Mouse (Mus musculus) CH12.LX (cell line): Measurements from ENCODE around the gene Dmrta1. TPM values are rescaled to one million over a fixed set of nuclear protein-coding genes. Genes with fewer than 3 reads are reported as not detected.
"Not testable (repeated sequence)": the region's sequence is repeated elsewhere in the genome, so short reads cannot be mapped to it uniquely, and the experiment has no call there.

Experiments
- DNase-seq: peaks from one replicate; pipeline ENCODE4 v3.0.0-alpha.2; 2013; ENCODE audit errors: extremely low read depth
- H3K27ac ChIP-seq: 2 replicates; pipeline ENCODE4 v1.5.1; 2012; ENCODE audit warnings: low read depth, mild to moderate bottlenecking, control low read depth, moderate library complexity; ENCODE audit not compliant: insufficient read depth
- H3K27me3 ChIP-seq: replicated peaks from 2 replicates; pipeline ENCODE3; 2012; ENCODE audit warnings: inconsistent platforms
- H3K36me3 ChIP-seq, 2 experiments: replicated peaks in 1 of 2; 2 replicates each; pipeline versions ENCODE3 to v1.6.1; 2012; ENCODE audit warnings: inconsistent platforms in 1 of 2, low read length in 1 of 2, mild to moderate bottlenecking in 1 of 2, mixed read lengths in 1 of 2, moderate library complexity in 1 of 2; ENCODE audit not compliant: control insufficient read depth in 1 of 2, insufficient read depth in 1 of 2
- H3K4me1 ChIP-seq, 2 experiments: 2 replicates each; pipeline ENCODE4 v1.6.1; 2012; ENCODE audit warnings: inconsistent platforms in 1 of 2, moderate library complexity in 1 of 2; ENCODE audit not compliant: insufficient read depth in 2 of 2, control insufficient read depth in 1 of 2
- H3K4me2 ChIP-seq: 2 replicates; pipeline ENCODE4 v1.6.1; 2012; ENCODE audit warnings: low read depth, mild to moderate bottlenecking, control low read depth; ENCODE audit not compliant: poor library complexity, insufficient read depth, severe bottlenecking
- H3K4me3 ChIP-seq, 3 experiments: fragments of 150-350 bp in 1 of 3; sonication (generic) in 1 of 3; replicated peaks in 1 of 3; 2 replicates each; pipeline versions ENCODE3 to v1.5.1; 2011 to 2012; ENCODE audit warnings: low read depth in 2 of 3, low read length in 2 of 3, mild to moderate bottlenecking in 2 of 3, moderate library complexity in 2 of 3, control low read depth in 1 of 3, improper control_type of control experiment in 1 of 3, inconsistent platforms in 1 of 3, mixed read lengths in 1 of 3; ENCODE audit not compliant: poor library complexity in 1 of 3
- H3K79me2 ChIP-seq: replicated peaks from 2 replicates; pipeline ENCODE4 v1.6.1; 2012; ENCODE audit warnings: mild to moderate bottlenecking, moderate library complexity; ENCODE audit not compliant: control insufficient read depth, poor library complexity, insufficient read depth, severe bottlenecking; ENCODE audit errors: extremely low read depth
- H3K9ac ChIP-seq: 2 replicates; pipeline ENCODE4 v1.6.1; 2012; ENCODE audit warnings: low read depth, mild to moderate bottlenecking, control low read depth, moderate library complexity; ENCODE audit not compliant: insufficient read depth
- H3K9me3 ChIP-seq: replicated peaks from 2 replicates; pipeline ENCODE3; 2012; ENCODE audit warnings: low read length, inconsistent platforms, mixed read lengths
- CTCF ChIP-seq, 2 experiments: IDR thresholded peaks in 1 of 2; conservative IDR thresholded peaks in 1 of 2; 2 replicates each; pipeline ENCODE4 v1.5.1; 2011 to 2012; ENCODE audit warnings: low read depth in 2 of 2, low read length in 2 of 2, improper control_type of control experiment in 1 of 2, inconsistent platforms in 1 of 2, mild to moderate bottlenecking in 1 of 2, moderate library complexity in 1 of 2
- HCFC1 ChIP-seq: IDR thresholded peaks from 2 replicates; pipeline ENCODE4 v1.6.1; 2012; ENCODE audit warnings: low read depth, mild to moderate bottlenecking, inconsistent platforms, low read length, improper control_type of control experiment
- IRF4 ChIP-seq: IDR thresholded peaks from 2 replicates; pipeline ENCODE4 v1.6.1; 2014; ENCODE audit warnings: low read depth, mild to moderate bottlenecking, inconsistent platforms, low read length, improper control_type of control experiment
- JUN ChIP-seq: IDR thresholded peaks from 2 replicates; pipeline ENCODE4 v1.6.1; 2011; ENCODE audit warnings: low read depth, mild to moderate bottlenecking, low read length, improper control_type of control experiment, moderate library complexity; ENCODE audit not compliant: insufficient read depth
- KAT2A ChIP-seq: IDR thresholded peaks from 2 replicates; pipeline ENCODE4 v1.6.1; 2012; ENCODE audit warnings: low read length, improper control_type of control experiment, inconsistent platforms; ENCODE audit not compliant: insufficient replicate concordance
- MEF2A ChIP-seq: IDR thresholded peaks from 2 replicates; pipeline ENCODE4 v1.6.1; 2014; ENCODE audit warnings: low read depth, mild to moderate bottlenecking, inconsistent platforms, low read length, improper control_type of control experiment, borderline replicate concordance
- MYC ChIP-seq: IDR thresholded peaks from 2 replicates; pipeline ENCODE4 v1.6.1; 2011; ENCODE audit warnings: low read depth, mild to moderate bottlenecking, improper control_type of control experiment, low read length
- POLR2AphosphoS2 ChIP-seq: IDR thresholded peaks from 2 replicates; pipeline ENCODE4 v1.6.1; 2011; ENCODE audit warnings: low read depth, low read length, improper control_type of control experiment
- RAD21 ChIP-seq: IDR thresholded peaks from 2 replicates; pipeline ENCODE4 v1.6.1; 2011; ENCODE audit warnings: low read depth, mild to moderate bottlenecking, low read length, improper control_type of control experiment, moderate library complexity
- SMC3 ChIP-seq: IDR thresholded peaks from 2 replicates; pipeline ENCODE4 v1.6.1; 2011; ENCODE audit warnings: low read depth, low read length, improper control_type of control experiment
- TBP ChIP-seq: conservative IDR thresholded peaks from 2 replicates; pipeline ENCODE4 v1.6.1; 2011; ENCODE audit warnings: low read depth, low read length, improper control_type of control experiment
- USF1 ChIP-seq: IDR thresholded peaks from 2 replicates; pipeline ENCODE4 v1.6.1; 2014; ENCODE audit warnings: low read depth, mild to moderate bottlenecking, inconsistent platforms, low read length, improper control_type of control experiment
- USF2 ChIP-seq: conservative IDR thresholded peaks from 2 replicates; pipeline ENCODE4 v1.6.1; 2011; ENCODE audit warnings: low read depth, low read length, improper control_type of control experiment
- ZC3H11A ChIP-seq: IDR thresholded peaks from 2 replicates; pipeline ENCODE4 v1.6.1; 2012; ENCODE audit warnings: low read depth, mild to moderate bottlenecking, inconsistent platforms, low read length, improper control_type of control experiment
- ZMIZ1 ChIP-seq: IDR thresholded peaks from 2 replicates; pipeline ENCODE4 v1.6.1; 2012; ENCODE audit warnings: low read depth, mild to moderate bottlenecking, inconsistent platforms, low read length, improper control_type of control experiment
- dilution Hi-C: fragments of 300-500 bp; cut with MboI; formaldehyde crosslinking; loops from 2 replicates; pipeline ENCODE4 v1.14.3; 2020; ENCODE audit warnings: low sequenced_read_pairs; ENCODE audit not compliant: extremely low pct_unique_long_range_greater_than_20kb, extremely low pct_ligation_motif_present
- in situ Hi-C: fragments of 300-500 bp; cut with MboI; formaldehyde crosslinking; loops from 3 replicates; pipeline ENCODE4 v1.14.3; 2019; ENCODE audit warnings: low sequenced_read_pairs, low pct_ligation_motif_present, low pct_unique_long_range_greater_than_20kb, mixed read lengths
- polyA plus RNA-seq: library from polyadenylated mRNA; unstranded; fragments of >175 nt; gene quantifications from 2 replicates; pipeline ENCODE4 v1.2.1, GENCODE M21; 2012; ENCODE audit warnings: low read depth; ENCODE audit not compliant: insufficient read length
- total RNA-seq, 2 experiments: library from RNA; depleted of rRNA; stranded (reverse); fragments of 300-350 nt in 1 of 2; fragments of >200 nt in 1 of 2; gene quantifications; 2 replicates each; pipeline ENCODE4 v1.2.3; 2012 to 2014

Gene Dmrta1
- total and polyA plus RNA-seq, 3 experiments, result not detected

DNA sequence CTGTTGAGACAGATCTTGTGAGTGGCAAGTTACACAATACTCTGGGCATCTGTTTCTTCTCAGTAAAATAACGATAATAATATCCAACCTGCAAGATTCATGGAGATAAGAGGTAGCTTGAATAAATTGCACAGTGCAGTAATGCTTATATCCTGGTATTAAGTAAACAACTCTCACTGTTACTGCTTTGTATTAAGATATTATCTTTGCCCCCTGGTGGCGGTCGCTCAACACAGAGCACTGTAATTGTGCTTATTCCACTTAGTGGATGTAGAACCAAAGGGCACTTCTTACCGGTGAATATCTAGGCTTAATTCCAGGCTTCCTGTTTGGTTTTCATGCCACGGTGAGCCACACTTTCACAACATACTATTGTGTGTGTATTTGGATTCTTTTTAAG lies 16.4 kb downstream of the Dmrta1 start:
- peak; percentile 5 for DNase-seq
- Histone ChIP-seq H3K36me3 (no peaks in the 10 kb centered on the region), H3K4me3 (no peak overlapping the region), H3K4me2 (no peak overlapping the region), H3K27ac (no peak overlapping the region), H3K9ac (no peak overlapping the region), H3K27me3 (no peaks in the 10 kb centered on the region), H3K79me2 (no peaks in the 10 kb centered on the region), H3K9me3 (no peaks in the 10 kb centered on the region), H3K4me1 (0 out of 4 replicates have a peak, but pooled peaks cover 0 to 5% of the 10 kb centered on the region in 2 experiments)
- TF ChIP-seq USF1 (no peak), JUN (no peak), POLR2AphosphoS2 (no peak), KAT2A (no peak), USF2 (no peak), RAD21 (no peak), CTCF (conservative IDR thresholded peaks at IDR 0.05 in 1 of 2, IDR thresholded peaks at IDR 0.05 in 1 of 2; ENCODE audit: low read depth in 2 of 2, low read length in 2 of 2) (peak in 1 of 2 experiments; percentile 49; a peak in 2 of 4 replicates), SMC3 (peak; percentile 49)
- dilution Hi-C loops, result no loop called here
- in situ Hi-C loops, result loop anchor here (25.0 kb wide), 1 partner anchor 808 kb away; the partner anchor contains the start of gene Ifne

DNA sequence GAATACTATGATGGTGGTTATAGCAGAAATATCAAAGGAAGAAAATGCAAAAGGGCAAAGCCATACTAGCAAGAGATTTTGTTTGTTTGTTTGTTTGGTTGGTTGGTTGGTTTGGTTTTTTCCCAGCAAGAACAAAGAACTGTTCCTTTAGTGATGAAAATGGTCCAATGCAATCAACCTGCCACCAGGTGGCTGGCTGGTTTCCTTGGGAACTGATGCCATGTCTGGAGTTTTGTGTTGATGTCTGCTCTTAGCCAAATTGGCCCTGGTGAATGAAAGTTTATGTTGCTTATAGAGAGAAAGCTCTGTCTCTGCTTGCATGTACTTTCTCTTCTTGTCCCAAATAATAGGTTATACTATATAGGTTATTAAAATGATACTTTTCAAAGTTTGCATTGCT lies 18.7 kb downstream of the Dmrta1 start:
- Histone ChIP-seq H3K79me2 (no peaks in the 10 kb centered on the region), H3K4me2 (no peak overlapping the region), H3K36me3 (no peaks in the 10 kb centered on the region), H3K9ac (no peak overlapping the region), H3K4me1 (0 out of 4 replicates have a peak, but pooled peaks cover 0 to 5% of the 10 kb centered on the region in 2 experiments), H3K27ac (no peak overlapping the region), H3K4me3 (no peak overlapping the region), H3K9me3 (no peaks in the 10 kb centered on the region), H3K27me3 (no peaks in the 10 kb centered on the region)
- in situ Hi-C loops (loop anchor here (25.0 kb wide), 1 partner anchor 811 kb away; the partner anchor contains the start of gene Ifne), dilution Hi-C loops (no loop called here)
- TF ChIP-seq IRF4 (no peak), JUN (no peak), MEF2A (no peak), USF2 (no peak), ZC3H11A (no peak), MYC (no peak), ZMIZ1 (no peak), TBP (no peak), HCFC1 (no peak), RAD21 (no peak)
- DNase-seq, result no peak

DNA sequence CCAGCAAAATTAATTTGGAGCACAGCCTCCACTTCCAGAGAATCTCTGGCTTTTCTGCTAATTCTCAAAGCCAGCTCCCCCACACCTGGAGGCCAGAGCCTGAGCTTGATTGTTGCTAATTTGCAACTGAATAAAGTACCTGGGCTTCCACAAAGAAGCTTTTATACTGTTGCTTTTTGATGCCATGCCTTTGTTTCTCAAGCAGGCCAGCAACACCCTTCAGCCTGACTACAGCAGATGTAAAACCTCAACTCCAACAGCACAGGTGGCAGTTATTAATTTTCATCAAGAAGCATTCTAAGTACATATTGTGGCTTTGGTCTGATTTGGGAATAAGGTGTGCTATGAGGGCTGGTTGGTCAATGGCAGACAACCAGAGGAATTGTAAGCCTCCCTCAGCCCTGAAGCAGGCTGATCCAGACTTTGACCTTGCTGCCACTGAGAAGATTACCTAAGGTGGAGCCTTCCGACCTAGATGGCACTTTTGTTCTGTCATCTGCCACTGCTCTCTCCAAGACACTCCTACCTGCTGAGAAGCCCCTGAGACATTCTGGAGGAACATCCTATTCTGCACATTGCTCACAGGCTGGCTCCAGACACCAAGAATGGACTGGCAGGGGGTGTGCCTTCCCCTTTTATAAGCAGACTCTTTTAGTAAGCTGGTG lies 44.4 kb downstream of the Dmrta1 start:
- not testable (repeated sequence) for H3K4me3 ChIP-seq, DNase-seq, H3K4me2 ChIP-seq

More for the DNA sequence above, 44.4 kb downstream of the Dmrta1 start:
- H3K79me2 ChIP-seq, H3K4me1 ChIP-seq, H3K27ac ChIP-seq, H3K9me3 ChIP-seq, H3K27me3 ChIP-seq, in situ Hi-C loops, H3K9ac ChIP-seq, dilution Hi-C loops, H3K36me3 ChIP-seq: not testable (repeated sequence)
